Mouse (Mus musculus) ovary, postnatal 36 days (tissue): ENCODE data around the gene Mmp25.

Experiments used
- DNase-seq: peaks from one replicate; pipeline ENCODE4 v3.0.0; 2022; ENCODE audit warnings: low spot score, mixed read lengths

Mmp25 gene

DNA sequence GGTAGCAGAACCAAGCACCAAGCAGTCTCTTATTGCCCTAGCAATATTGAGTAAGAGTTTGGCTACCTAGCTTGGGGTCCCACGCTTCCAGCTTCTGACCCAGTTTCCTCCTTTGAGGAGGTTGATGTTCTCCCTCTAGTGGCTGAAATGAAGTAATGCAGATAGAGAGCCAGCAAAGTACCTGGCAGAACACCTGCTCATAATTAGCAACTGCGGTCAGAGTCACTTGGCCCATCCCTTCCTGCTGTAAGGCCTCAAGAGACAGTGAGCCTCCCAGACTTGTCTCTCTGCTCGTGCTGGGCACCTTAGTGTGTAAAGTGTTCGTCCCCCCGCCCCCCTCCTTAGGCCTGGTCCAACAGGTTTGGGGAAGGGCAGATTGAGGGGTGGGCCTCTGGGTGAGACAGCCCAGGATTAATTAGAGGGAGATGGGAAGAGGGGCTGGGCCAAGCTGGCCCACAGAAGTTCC is 19.5 kb upstream of the Mmp25 start:
- DNase-seq: no peak

DNA sequence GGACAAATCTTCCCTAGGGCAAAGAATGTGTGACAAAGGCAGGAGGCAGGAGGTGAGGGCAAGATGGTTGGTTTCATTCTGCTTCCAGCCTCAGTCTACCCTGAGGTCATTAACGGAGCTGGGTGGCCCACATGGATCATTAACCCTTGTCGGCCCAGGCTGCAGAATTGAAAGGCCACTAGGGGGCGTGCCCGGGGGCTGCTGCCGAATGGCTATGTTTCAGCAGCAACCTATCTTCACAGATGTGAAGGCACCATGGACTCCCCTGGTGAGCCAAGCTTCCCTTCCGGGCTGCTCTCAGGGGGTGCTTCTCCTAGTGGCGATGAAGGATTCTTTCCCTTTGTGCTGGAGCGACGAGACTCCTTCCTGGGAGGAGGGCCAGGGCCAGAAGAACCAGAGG is 16.4 kb upstream of the Mmp25 start:
- no peak for DNase-seq

DNA sequence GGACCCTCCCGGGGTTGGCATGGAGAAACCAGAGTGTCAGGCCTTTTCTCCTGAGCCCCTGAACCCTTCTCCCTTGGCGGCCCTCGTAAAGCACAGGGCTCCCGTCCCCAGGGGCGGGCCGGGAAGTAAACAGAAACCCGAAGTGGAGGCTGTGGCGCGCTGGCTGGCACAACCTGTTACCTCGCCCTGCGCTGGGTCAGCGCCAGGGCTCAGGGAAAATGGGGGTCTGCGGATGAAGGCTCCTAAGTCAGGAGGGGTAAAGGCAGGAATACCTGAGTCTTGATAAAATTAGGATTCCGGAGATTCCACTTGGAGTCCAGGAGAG is 15.8 kb upstream of the Mmp25 start:
- no peak for DNase-seq

DNA sequence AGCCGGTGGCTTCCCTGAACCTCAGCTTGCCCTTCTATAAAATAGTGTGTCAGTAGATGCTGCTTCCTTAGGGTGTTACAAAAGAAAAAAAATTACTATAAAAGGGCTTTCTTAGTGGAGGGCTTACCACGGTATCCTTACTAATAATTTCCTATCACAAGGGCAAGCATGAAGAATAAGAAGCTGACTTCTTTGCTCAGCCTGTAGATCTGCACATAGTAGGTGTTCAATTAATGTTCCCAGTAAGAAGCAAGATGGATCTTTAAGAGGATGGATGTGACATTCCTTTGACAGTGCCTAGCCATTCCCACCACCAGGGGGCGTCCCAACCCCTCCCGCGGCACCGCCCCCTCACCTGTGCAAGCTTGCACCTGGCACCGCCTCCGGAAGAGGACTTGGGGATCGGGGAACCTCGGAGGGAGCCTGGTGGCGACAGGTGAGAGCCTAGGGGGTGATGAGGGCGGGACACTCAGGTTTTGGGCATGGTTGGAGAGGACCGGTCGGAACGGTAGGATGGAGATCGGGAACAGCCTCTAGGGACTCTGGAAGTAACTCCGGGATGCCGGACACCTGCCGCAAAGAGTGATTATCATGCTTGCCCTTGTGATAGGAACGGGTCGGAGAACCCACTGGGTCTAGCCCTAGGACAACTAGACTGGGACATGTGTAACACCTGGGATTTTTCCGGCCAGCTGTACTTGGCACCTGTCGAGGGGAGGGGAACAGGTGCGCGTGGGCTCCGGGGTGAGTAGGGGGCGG is 15.2 kb upstream of the Mmp25 start, which contains the start of gene Bicdl2:
TSS of gene Bicdl2 (plus strand) at position 390 of the 759 bp plus-strand sequence.
- peak; percentile 55 for DNase-seq

DNA sequence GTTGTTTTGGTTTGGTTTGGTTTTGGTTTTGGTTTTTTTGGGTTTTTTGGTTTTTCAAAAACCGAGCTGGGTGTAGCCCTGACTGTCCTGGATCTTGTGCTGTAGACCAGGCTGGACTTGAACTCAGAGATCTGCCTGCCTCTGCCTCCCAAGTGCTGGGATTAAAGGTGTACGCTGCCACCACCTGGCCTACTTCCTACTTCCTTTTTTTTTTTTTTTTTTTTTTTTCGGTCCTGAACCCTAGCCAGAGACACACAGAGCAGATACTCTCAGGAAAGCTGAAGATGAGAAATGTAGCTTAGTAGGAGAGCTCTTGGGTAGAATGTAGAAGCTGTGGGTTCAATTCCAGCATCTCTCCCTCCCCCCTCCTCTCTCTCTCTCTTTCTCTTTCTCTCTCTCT is 13.4 kb upstream of the Mmp25 start:
- DNase-seq: no peak

DNA sequence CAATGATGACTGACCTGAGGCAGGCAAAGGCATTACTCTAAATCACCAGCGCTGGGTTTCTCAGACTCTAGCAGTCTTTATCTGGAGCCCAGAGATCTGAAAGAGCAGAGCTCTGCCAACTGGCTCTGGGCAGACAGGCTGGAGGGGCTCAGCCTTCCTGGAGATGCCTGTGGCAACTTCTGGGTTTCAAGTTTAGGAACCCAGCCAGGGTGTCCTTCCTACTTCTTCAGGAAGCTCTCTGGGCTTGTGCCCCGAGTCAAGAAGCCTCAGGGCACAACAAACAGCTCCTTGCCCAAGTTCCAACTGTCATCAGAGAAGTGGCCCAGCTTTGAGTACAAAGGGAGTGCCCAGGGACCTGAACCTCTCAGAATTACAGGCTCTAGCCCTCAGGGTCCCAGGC is 9.3 kb upstream of the Mmp25 start:
- DNase-seq: no peak

DNA sequence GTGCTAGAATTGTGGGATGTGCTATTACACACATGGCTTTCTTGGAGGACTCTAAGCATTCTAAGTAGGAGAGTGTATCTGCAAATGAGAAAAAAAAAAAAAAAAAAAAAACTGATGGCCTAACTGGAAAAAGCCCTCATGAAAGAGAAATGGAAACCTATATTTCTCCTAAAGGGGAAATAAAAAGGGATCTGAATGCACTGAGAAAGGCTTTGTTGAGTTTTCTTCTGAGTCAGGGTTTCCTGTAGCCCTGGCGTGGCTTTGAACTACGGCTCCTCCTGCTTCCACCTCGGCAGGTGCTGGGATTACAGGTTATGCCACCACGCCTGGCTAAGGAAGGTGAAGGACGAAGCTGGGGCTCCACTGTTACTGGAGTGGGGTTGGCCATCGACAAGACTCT is 8.9 kb upstream of the Mmp25 start:
- DNase-seq: no peak

DNA sequence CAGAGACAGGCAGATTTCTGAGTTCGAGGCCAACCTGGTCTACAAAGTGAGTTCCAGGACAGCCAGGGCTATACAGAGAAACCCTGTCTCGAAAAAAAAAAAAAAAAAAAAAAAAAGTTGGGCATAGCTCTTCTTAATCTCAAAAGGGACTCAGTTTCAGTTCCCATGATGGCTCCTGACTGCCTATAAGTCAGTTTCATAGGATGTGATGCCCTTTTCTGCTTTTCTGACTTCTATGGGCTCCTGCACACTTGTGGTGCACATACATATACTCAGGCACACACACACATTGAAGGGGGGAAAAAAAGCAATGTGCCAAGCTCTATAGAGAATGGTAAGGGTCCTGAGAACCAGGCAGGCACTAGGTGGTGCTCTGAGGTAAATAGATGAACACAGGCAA is 8.2 kb upstream of the Mmp25 start:
- DNase-seq: no peak

DNA sequence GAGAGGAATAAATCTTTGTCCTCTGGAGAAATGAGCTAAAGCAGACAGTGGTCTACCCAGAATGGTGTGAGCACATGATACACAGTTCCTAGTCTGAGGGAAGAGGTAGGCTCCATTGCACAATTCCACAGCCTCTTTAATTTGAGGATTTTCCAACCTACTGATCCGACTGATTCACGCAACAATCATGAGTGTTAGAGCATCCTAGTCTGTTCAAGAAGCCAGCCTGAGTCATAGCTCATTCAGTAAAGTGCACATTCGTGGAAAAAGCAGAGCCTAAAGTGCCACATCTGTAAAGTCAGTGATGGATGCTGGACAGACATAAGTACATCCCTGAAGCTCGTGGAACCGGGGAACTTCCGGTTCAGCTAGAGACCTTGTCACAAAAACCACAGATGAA is 6.3 kb upstream of the Mmp25 start:
- DNase-seq: no peak

DNA sequence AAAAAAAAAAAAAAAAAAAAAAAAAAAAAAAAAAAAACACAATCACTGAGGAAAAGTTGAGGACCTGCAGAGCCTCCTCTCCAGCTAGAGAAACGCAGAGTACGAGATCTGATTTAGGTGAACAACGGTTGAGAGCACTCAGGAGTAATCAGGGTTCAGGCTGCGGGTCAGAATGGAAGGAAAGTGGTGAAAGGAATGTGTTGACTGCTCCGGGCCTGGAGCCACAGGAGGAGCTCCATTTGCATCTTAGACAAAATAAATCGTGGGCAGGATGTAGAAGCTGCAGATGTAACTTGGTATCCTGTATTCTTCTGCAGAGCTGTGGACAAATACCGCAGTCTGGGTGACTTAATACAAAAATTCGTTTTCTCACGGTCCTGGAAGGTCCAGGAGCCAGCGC is 817 bp upstream of the Mmp25 start:
- DNase-seq: no peak

DNA sequence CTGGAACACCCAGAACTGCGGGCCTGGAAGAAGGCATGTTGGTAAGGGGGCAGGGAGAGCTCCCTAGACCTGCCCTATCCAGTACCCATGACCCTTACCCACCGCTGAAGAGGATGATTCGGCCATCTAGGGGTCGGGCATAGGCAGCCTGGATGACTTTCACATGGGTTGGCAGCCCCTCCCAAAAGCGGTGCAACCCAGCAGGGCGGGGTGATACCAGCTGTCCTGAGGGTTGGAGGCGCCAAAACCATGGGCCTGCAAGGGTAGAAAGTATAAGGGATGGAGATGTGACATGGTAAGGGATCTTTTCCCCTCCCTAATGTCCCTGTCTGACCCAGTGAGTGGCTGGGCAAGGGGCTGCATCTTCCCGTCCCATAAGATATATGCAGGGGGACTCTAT is 13.8 kb downstream of the Mmp25 start:
- DNase-seq: no peak

DNA sequence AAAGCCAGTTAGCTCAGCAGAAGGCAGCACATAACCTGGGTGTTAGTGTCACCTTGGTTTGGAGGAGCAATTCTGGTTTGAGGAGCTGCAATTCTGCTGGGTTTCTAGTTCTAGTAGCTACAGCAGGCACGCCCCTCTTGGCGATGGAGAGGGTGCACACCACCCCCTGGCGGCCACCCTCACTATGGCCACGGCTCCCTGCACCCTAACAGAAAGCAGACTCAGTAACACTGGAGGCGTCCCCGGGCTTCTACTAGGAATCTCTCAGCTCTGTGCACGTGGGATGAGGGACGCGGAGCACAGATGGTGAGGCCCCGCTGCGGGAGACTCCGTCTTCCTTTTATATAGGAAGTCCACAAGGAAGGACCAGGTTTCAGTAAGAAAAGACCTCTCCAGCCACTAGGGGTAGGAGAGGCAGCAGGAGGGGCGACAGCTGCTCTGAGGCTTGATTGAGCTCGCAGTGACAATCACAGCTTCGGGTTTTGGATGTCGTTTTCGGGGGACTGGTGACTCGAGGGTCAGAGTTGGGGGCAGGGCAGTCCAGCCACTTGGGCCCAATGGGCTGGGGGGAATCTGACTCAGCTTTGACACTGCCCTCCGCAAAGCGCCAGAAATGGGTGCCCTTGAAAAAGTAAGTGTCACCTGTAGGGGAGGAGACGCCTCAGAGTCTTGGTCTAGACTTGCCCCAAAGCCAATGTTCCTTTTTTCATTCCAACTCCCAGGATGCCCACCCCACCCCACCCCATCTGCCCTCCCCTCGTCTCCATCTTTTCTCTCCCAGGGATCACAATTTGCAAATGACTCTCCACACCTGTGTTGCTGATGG is 14.7 kb downstream of the Mmp25 start:
- DNase-seq: peak; percentile 81

DNA sequence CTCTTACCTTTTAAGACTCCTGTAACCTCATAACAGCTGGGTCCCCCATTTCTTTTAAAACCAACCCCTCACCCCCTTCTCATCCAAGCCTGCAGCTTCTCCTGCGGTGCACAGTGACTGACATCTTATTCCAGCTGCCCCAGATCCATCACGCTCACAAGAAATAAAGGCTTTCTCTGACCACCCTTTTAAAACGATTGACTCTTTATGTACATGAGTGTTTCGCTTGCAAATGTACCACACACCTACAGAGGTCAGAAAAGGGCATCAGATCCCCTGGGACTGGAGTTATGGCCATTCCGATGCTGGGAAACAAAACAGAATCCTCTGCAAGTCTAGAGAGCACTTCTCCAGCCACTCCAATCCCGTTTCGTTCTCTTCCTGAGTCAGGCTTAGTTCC is 17.3 kb downstream of the Mmp25 start:
- DNase-seq: no peak

DNA sequence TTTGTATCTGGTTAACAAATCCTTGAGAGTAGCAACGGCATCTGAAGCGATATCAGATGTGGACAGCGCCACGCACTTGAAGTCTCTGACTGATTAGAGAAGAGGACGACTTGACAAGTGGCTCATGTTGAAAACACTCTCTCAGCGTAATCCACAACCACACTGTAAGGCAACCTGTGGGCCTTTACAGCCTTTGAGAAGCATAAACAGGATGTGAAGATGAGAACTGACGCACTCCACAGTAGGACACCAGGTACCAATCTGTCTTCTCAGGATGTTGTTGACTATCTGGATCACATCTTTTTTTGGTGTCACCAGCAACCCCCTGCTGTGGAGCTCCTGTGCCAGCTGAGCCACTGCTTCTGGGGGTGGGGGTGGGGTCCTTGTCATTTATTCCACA is 24.7 kb downstream of the Mmp25 start:
- DNase-seq: no peak

DNA sequence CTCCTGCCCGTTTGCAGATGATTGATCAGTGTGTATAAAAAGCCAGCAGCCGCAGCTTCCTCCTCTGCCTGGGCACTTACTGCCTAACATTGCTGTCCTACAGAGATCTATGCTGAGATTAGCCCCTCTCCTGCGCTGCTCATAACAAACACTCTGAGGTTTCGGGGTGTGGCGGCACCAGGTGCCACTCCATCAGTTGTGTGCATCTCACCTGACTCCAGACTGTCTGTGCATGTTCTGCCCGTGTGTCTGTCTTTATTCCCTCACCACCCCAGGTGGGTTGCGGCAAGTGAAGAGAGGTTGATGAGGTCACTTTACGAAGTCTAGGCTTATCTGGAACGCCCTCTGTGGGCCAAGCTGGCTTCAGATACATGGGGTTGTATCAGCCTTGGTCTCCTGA is 28.0 kb downstream of the Mmp25 start:
- no peak for DNase-seq

DNA sequence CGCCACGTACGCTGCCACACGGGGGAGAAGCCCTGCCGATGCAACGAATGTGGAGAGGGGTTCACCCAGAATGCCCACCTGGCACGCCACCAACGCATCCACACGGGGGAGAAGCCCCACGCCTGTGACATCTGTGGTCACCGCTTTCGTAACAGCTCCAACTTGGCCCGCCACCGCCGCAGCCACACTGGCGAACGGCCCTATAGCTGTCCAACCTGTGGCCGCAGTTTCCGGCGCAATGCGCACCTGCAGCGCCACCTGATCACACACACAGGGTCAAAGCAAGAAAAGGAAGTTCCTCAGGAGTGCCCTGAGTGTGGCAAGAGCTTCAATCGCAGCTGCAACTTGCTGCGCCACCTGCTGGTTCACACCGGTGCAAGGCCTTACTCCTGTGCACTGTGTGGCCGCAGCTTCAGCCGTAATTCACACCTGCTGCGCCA is 34.7 kb downstream of the Mmp25 start:
- peak; percentile 56 for DNase-seq

DNA sequence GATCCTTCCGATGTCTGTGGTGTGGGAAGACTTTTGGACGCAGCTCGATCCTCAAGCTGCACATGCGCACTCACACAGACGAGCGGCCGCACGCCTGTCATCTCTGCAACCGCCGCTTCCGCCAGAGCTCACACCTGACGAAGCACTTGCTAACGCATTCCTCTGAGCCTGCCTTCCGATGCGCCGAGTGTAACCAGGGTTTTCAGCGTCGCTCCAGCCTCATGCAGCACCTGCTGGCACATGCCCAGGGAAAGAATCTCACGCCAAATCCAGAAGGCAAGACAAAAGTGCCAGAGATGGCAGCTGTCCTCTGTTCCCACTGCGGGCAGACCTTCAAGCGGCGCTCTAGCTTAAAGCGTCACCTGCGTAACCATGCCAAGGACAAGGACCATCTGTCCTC is 35.5 kb downstream of the Mmp25 start:
- DNase-seq: no peak

DNA sequence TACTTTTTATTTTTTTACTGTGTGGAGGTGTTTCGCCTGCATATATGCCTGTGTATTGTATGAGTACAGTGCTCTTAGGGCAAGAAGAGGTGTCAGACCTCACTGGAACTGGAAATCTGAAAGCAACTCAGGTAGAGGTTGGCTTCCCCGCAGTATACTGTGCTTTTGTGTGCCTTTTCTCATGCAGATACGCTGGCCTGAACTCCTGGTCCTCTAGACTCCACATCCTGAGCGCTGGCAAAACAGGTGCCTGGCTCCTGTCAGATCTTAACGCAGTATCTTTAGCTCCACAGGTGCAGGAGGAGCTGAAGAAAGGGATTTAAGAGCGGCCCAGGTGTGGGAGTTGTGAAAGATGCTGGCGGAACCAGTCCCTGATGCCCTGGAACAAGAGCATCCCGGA is 39.9 kb downstream of the Mmp25 start:
- DNase-seq: no peak

DNA sequence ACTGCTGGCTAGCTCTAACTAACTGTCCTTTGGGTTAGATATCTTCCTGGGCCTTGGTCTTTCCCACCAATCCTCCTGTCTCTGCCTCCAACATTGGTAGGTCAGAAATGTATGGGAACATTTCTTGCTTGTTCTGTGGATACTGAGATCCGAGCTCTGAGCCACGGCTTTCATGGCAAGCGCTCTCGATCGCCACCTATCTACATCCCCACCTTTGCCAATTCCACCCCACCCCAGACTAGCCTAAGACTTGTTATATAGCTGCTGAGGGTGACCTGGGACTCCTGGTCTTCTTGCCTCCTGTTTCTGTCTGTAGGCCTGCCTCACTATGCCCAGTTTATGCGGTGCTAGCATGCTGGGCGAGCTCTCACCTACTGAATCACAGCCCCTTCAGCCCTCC is 40.7 kb downstream of the Mmp25 start:
- no peak for DNase-seq

DNA sequence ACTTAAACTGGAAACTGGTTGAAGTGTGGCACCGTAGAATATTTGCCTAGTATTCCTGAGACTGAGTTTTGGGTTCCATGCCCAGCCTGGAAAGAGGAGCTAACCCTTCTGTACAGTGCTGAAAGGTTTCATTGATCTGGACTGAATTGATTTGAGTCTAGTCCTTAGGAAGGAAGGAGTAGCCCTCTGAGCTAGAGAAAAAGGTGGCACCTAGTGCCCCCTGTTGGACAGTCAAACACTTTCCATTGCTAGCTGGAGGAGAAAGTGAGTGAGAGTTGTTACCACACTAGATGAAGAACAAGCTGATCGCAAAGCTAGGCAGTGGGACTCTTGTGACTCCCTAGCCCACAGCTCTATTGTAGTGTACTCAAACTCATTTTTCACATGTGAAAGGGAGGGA is 41.5 kb downstream of the Mmp25 start:
- DNase-seq: no peak

DNA sequence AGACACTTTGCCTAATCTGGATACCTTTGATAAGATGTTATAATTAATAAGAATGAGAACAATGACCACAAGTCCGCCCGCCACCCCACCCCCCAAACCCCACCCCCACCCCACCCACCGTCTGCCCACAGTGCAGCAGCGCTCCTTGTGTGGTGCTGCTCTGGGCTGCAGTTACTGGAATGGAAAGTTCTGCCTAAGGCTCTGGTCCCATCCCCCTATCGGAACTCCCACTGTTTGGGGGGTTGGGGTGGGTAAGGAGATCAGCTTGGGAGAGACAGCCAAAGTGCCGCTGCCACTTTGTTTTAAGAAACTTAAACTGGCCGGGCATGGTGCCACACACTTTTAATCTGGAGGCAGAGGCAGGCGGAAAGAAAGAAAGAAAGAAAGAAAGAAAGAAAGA is 42.0 kb downstream of the Mmp25 start:
- no peak for DNase-seq

DNA sequence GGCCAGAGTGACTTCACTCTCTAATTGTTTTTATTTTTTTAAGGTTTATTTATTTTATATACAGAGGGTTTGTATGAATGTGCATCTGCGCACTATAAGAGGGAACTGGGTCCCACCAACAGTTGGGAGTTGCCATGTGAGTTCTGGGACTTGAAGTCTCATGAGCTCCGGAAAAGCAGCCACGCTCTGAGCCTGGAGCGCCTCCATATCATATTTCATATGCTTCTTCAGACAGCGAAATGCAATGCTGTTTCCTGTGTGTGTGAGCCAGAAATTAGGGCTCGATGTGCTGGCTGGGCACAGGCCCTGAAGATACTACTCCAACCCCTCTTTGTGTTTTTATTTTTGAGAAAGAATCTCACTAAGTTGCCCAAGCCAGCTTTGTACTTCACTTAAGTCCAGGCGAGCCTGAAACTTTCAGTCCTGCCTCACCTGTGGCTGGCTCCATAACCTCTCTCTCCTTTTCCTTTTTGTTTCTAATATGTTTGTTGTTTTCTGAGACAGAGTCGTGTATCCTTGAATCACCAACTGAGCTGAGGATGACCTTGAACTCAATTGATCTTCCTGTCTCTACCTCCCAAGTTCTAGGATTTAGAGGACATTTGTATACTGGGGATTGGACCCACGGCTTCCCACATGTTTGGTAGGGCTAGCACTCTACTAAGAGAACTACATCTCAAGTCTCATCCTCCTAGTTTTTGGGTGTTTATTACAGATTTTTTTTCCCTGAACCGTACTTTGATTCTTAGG is 43.1 kb downstream of the Mmp25 start:
- DNase-seq: no peak
